Mouse (Mus musculus): Measurements from ENCODE around the gene Sqstm1.

Sqstm1 gene

GRCm38 (mm10) chr11:50230481-50231304 is 20.1 kb upstream of the Sqstm1 start:
- no peak for DNase-seq (ENCODE audit: low spot score in 2 of 2)

GRCm38 (mm10) chr11:50229252-50229910 is 18.8 kb upstream of the Sqstm1 start:
- no peak for DNase-seq (ENCODE audit: low spot score in 2 of 2)

- DNase-seq (ENCODE audit: low spot score in 2 of 2) = no peak
Measured at GRCm38 (mm10) chr11:50228772-50229171, 18.1 kb upstream of the Sqstm1 start.

GRCm38 (mm10) chr11:50227736-50228135 is 17.1 kb upstream of the Sqstm1 start:
- no peak for DNase-seq (ENCODE audit: low spot score in 2 of 2)

GRCm38 (mm10) chr11:50227226-50227625 is 16.6 kb upstream of the Sqstm1 start:
- DNase-seq (ENCODE audit: low spot score in 2 of 2) = no peak

- no peak for DNase-seq (ENCODE audit: low spot score in 2 of 2)
Measured at GRCm38 (mm10) chr11:50226406-50226805, 15.8 kb upstream of the Sqstm1 start.

- peak in 1 of 2 experiments; percentile 38 for DNase-seq (ENCODE audit: low spot score in 2 of 2)
Measured at GRCm38 (mm10) chr11:50225611-50226378, 15.2 kb upstream of the Sqstm1 start.

GRCm38 (mm10) chr11:50224671-50225530 is 14.3 kb upstream of the Sqstm1 start:
- DNase-seq (ENCODE audit: low spot score in 2 of 2) = peak; percentile 66 to 77

GRCm38 (mm10) chr11:50223783-50224662 is 13.4 kb upstream of the Sqstm1 start:
- no peak for DNase-seq (ENCODE audit: low spot score in 2 of 2)

- no peak for DNase-seq (ENCODE audit: low spot score in 2 of 2)
Measured at GRCm38 (mm10) chr11:50222559-50223276, 12.1 kb upstream of the Sqstm1 start.

GRCm38 (mm10) chr11:50219833-50220232 is 9.2 kb upstream of the Sqstm1 start:
- DNase-seq (ENCODE audit: low spot score in 2 of 2) = no peak

GRCm38 (mm10) chr11:50217811-50218210 is 7.2 kb upstream of the Sqstm1 start:
- no peak for DNase-seq (ENCODE audit: low spot score in 2 of 2)

- DNase-seq (ENCODE audit: low spot score in 2 of 2) = no peak
Measured at GRCm38 (mm10) chr11:50216724-50217366, 6.2 kb upstream of the Sqstm1 start.

GRCm38 (mm10) chr11:50215633-50216032 is 5.0 kb upstream of the Sqstm1 start:
- DNase-seq (ENCODE audit: low spot score in 2 of 2) = no peak

GRCm38 (mm10) chr11:50214631-50215030 is 4.0 kb upstream of the Sqstm1 start:
- DNase-seq (ENCODE audit: low spot score in 2 of 2) = no peak

- no peak for DNase-seq (ENCODE audit: low spot score in 2 of 2)
Measured at GRCm38 (mm10) chr11:50212848-50213758, 2.5 kb upstream of the Sqstm1 start.

- DNase-seq (ENCODE audit: low spot score in 2 of 2) = no peak
Measured at GRCm38 (mm10) chr11:50212060-50212739, 1.6 kb upstream of the Sqstm1 start.
